ENCODE assay signal across 11 mouse cellular contexts in the genomic region with DNA sequence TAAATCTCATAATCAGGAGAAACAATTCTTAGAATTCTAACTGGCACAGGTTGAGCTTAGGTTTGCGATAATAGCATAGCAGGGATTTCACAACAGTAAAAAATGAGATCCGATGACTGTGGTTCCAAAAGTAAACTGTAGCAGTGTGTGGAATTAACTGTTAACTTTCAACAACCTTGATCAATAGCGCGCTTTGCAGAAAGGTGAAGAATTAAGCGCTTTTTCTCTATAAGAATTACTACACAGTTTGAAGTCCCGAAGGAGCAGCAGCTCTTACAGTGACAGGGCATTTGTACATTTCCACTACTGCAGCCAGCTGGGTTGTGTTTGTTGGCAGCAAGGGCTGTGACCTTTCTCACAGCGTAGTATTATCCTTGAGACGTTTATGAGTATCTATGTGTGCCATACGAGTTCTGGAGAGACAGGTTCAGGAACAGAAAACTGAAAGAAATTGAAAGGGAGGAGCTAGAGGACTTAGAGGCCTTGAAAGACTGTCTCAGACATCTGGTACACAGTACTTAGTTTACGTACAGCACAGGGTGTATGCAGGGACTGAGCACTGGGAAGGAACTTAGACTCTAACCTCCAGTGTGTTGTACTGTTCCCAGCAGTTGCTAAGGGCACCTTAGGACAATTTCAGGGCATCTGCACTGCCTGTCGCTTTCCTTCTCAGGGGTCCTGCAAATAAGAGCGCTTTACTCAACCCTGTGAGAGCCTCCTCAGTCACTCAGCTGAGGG.
DNase-seq lines count a peak whose midpoint lies in the region; ATAC-seq and TF ChIP-seq lines count a peak whose summit lies in the region.
"Had no signal": no experiment of that assay in that cellular context is flagged by ENCODE, and none has a peak within 500 bp of the region (broad histone marks: within the 10 kb centered on the region; RNA-seq: fewer than 3 reads in every experiment).

No protein-coding gene starts in this region.

- no peaks in the 10 kb centered on the region for H3K9me3 ChIP-seq in forebrain, embryonic 10.5 days
- no peaks in the 10 kb centered on the region for H3K9me3 ChIP-seq in midbrain, embryonic 13.5 days
- H3K9me3 ChIP-seq: embryonic facial prominence, embryonic 13.5 days; heart, embryonic 13.5 days had no signal

- no peak overlapping the region for H3K4me3 ChIP-seq in heart, adult 2 months
- no peak overlapping the region for H3K4me3 ChIP-seq in forebrain, embryonic 10.5 days
- H3K4me3 ChIP-seq in midbrain, embryonic 13.5 days (replicated peaks) = no peak overlapping the region
- H3K4me3 ChIP-seq: embryonic facial prominence, embryonic 13.5 days; heart, embryonic 13.5 days had no signal

- TF ChIP-seq EP300 in heart, adult 2 months (IDR thresholded peaks at IDR 0.05; ENCODE audit: insufficient read depth, low read depth, low read length) = no peak

- H3K4me2 ChIP-seq in midbrain, embryonic 13.5 days (replicated peaks) = no peak overlapping the region
- H3K4me2 ChIP-seq: embryonic facial prominence, embryonic 13.5 days; heart, embryonic 13.5 days had no signal

- no peak overlapping the region for H3K9ac ChIP-seq in heart, adult 2 months (ENCODE audit: low read depth, low read length)
- 0 out of 2 replicates have a peak overlapping the region, but pooled peaks have one; percentile 10 for H3K9ac ChIP-seq in midbrain, embryonic 13.5 days (replicated peaks)
- H3K9ac ChIP-seq: embryonic facial prominence, embryonic 13.5 days; heart, embryonic 13.5 days had no signal

- peaks cover 2% of the 10 kb centered on the region; the same call in 1 of the 2 replicates for H3K36me3 ChIP-seq in heart, adult 2 months (ENCODE audit: control insufficient read depth, insufficient read depth, low read length)
- no peaks in the 10 kb centered on the region for H3K36me3 ChIP-seq in forebrain, embryonic 10.5 days (replicated peaks)
- no peaks in the 10 kb centered on the region for H3K36me3 ChIP-seq in midbrain, embryonic 13.5 days
- H3K36me3 ChIP-seq: embryonic facial prominence, embryonic 13.5 days; heart, embryonic 13.5 days had no signal

- H3K79me2 ChIP-seq in heart, adult 2 months (replicated peaks; ENCODE audit: control insufficient read depth, insufficient read depth, low read length) = no peaks in the 10 kb centered on the region

- peak overlapping the region; percentile 34; the same call in 1 of the 2 replicates for H3K27ac ChIP-seq in heart, adult 2 months
- H3K27ac ChIP-seq in forebrain, embryonic 10.5 days = 0 out of 2 replicates have a peak overlapping the region, but pooled peaks have one; percentile 4
- H3K27ac ChIP-seq in midbrain, embryonic 13.5 days = 0 out of 2 replicates have a peak overlapping the region, but pooled peaks have one; percentile 6
- H3K27ac ChIP-seq: embryonic facial prominence, embryonic 13.5 days; heart, embryonic 13.5 days had no signal

- peak; percentile 41; the same call in 1 of the 2 replicates for ATAC-seq in midbrain, embryonic 13.5 days

- H3K4me1 ChIP-seq in heart, adult 2 months (ENCODE audit: control insufficient read depth, insufficient read depth, low read length) = peaks cover 4% of the 10 kb centered on the region
- H3K4me1 ChIP-seq in forebrain, embryonic 10.5 days = peaks cover 21% of the 10 kb centered on the region
- H3K4me1 ChIP-seq in midbrain, embryonic 13.5 days (replicated peaks) = peaks cover 16% of the 10 kb centered on the region
- H3K4me1 ChIP-seq: heart, embryonic 13.5 days had no signal

- TF ChIP-seq POLR2A in heart, adult 2 months (IDR thresholded peaks at IDR 0.05; ENCODE audit: insufficient read depth, low read depth, low read length) = no peak

- H3K27me3 ChIP-seq in heart, adult 2 months (ENCODE audit: control insufficient read depth, insufficient read depth, low read length) = no peaks in the 10 kb centered on the region
- peaks cover 18% of the 10 kb centered on the region; the same call in 1 of the 2 replicates for H3K27me3 ChIP-seq in forebrain, embryonic 10.5 days (ENCODE audit: poor library complexity, severe bottlenecking)
- no peaks in the 10 kb centered on the region for H3K27me3 ChIP-seq in midbrain, embryonic 13.5 days
- H3K27me3 ChIP-seq: embryonic facial prominence, embryonic 13.5 days; heart, embryonic 13.5 days had no signal

- TF ChIP-seq CTCF in heart, adult 2 months (IDR thresholded peaks at IDR 0.05) = no peak

- intact Hi-C loops in heart, adult 2 months (cut with DNase I) = loop anchor here (10.0 kb wide), 1 partner anchor 506 kb away; no protein-coding TSS in a partner anchor
- intact Hi-C loops in gastrocnemius, postnatal 14 days (cut with DNase I; ENCODE audit: low total_unique reads) = loop anchor here (10.0 kb wide), 1 partner anchor 136 kb away; the partner anchor contains the start of gene Fam161a
- intact Hi-C loops in left cerebral cortex, postnatal 10 days (cut with DNase I) = no loop called here

- peak in 1 of 2 experiments; percentile 7 for DNase-seq in heart, adult 2 months
- DNase-seq in heart, adult 8-10 months (ENCODE audit: low spot score) = no peak
- peak; percentile 91 for DNase-seq in adipocyte (ENCODE audit: low spot score)
- no peak for DNase-seq in forebrain, embryonic 10.5 days (ENCODE audit: extremely low spot score, low spot score)
- DNase-seq in gastrocnemius, postnatal 14 days = no peak
- DNase-seq in left cerebral cortex, postnatal 10 days (ENCODE audit: extremely low spot score in 1 of 2, low spot score in 2 of 2) = no peak
- no peak for DNase-seq in yolk sac, embryonic 10.5 days (ENCODE audit: low spot score)
- DNase-seq: kidney, postnatal 25 days had no signal

- WGBS in heart, adult 2 months = 55% methylated on average over 12 of the region's 12 CpGs
- 64% methylated on average over 12 of the region's 12 CpGs for WGBS in forebrain, embryonic 10.5 days
- 53% methylated on average over 12 of the region's 12 CpGs for WGBS in midbrain, embryonic 13.5 days
